Mouse (Mus musculus) stomach, postnatal 0 days (tissue): ENCODE measurements around the gene Adcy9. TPM values are rescaled to one million over a fixed set of nuclear protein-coding genes. Genes with fewer than 3 reads are reported as not detected.

Experiments
- ATAC-seq: fragments of 200-750 bp; cut with Nextera tagmentation; 2 replicates; pipeline ENCODE4 v1.8.0; 2017; ENCODE audit not compliant: low FRiP score, low TSS enrichment
- DNase-seq: peaks from one replicate; pipeline ENCODE4 v3.0.0-alpha.2; 2016; ENCODE audit warnings: low spot score
- H3K27ac ChIP-seq: fragments of 300-500 bp; sonication (generic); replicated peaks from 2 replicates; pipeline ENCODE4 v1.5.1; 2014; ENCODE audit warnings: mild to moderate bottlenecking, control low read depth
- H3K27me3 ChIP-seq: fragments of 300-500 bp; sonication (generic); 2 replicates; pipeline ENCODE4 v1.6.1; 2014; ENCODE audit warnings: low read length; ENCODE audit not compliant: control insufficient read depth, insufficient read depth
- H3K36me3 ChIP-seq: fragments of 300-500 bp; sonication (generic); 2 replicates; pipeline ENCODE4 v1.6.1; 2014; ENCODE audit warnings: low read length, mixed read lengths; ENCODE audit not compliant: control insufficient read depth, insufficient read depth
- H3K4me1 ChIP-seq: fragments of 300-500 bp; sonication (generic); replicated peaks from 2 replicates; pipeline ENCODE4 v1.6.1; 2014; ENCODE audit warnings: antibody characterized with exemption; ENCODE audit not compliant: control insufficient read depth, insufficient read depth
- H3K4me2 ChIP-seq: fragments of 300-500 bp; sonication (generic); replicated peaks from 2 replicates; pipeline ENCODE4 v1.6.1; 2014; ENCODE audit warnings: low read depth, mild to moderate bottlenecking, control low read depth, moderate library complexity
- H3K4me3 ChIP-seq: fragments of 300-500 bp; sonication (generic); 2 replicates; pipeline ENCODE4 v1.5.1; 2014; ENCODE audit warnings: low read depth, low read length, control low read depth
- H3K9ac ChIP-seq: fragments of 300-500 bp; sonication (generic); 2 replicates; pipeline ENCODE4 v1.6.1; 2014; ENCODE audit warnings: mild to moderate bottlenecking, low read length, control low read depth, mixed read lengths
- H3K9me3 ChIP-seq: fragments of 300-500 bp; sonication (generic); 2 replicates; pipeline ENCODE4 v1.6.1; 2016; ENCODE audit warnings: low read length; ENCODE audit not compliant: control insufficient read depth
- CTCF ChIP-seq: IDR thresholded peaks from 2 replicates; pipeline ENCODE4 v1.5.1; 2016; ENCODE audit warnings: antibody characterized with exemption, low read depth, mild to moderate bottlenecking, moderate library complexity
- EP300 ChIP-seq: optimal IDR thresholded peaks from 2 replicates; pipeline ENCODE3; 2016; ENCODE audit warnings: antibody characterized with exemption
- WGBS: fragments of 180-500 bp; shearing (Covaris S2); extraction: QIAGEN DNeasy Blood & Tissue Kit; methylation state at CpG from one replicate; pipeline ENCODE4 v1.1.7; 2014; 5-methylcytosine and 5-hydroxymethylcytosine counted together
- polyA plus RNA-seq: library from polyadenylated mRNA; unstranded; fragments of >200 nt; fragmentation: Nextera tagmentation; extraction: Ambion mirVana; gene quantifications from 2 replicates; pipeline ENCODE4 v1.2.1, GENCODE M21; 2015

Adcy9 gene
- polyA plus RNA-seq, 1 experiment from 2014 or later: 1.2 TPM

DNA sequence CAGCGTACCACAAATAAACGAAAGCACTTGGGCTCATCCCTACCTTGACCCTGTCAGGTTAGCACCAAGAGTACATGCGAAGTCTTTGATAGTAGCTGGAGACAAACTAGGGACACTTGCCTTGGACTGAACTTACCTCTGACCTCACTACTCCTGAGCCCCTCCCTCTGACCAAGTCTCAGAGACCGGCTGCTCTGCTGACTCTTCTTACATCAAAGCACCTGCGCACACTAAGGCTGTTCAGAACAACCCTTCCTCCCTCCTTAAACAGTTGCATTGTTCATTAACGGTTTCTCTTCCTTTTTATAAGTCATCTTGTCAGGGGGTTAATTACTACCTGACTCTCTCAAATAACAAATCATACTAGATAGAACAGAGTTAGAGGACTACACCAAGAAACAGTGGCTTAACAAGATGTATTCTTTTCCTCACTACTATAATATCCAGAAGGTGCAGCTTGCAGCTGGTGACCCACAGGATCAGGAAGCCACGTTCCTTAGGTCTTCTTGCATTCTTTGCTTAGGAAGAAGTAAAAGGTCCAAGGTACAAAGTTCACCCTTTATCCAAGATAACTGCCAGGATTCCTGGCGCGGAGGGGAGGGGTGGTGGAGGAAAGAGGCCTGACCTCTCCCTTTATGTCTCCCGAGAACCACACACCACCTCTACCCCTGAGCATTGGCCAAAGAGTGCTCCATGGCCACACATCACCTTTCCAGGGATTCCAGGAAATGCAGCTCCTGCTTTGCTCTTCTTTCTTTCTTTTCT lies 19.2 kb upstream of the Adcy9 start:
- DNase-seq (peak; percentile 52), ATAC-seq (peak; percentile 71)
- no peaks in the 10 kb centered on the region for H3K4me1 ChIP-seq
- H3K27me3 ChIP-seq: no peaks in the 10 kb centered on the region
- H3K36me3 ChIP-seq: no peaks in the 10 kb centered on the region
- TF ChIP-seq EP300 (no peak), CTCF (no peak)
- 48% methylated on average over 10 of the region's 10 CpGs for WGBS
- no peak overlapping the region for H3K4me3 ChIP-seq
- H3K27ac ChIP-seq: no peak overlapping the region
- no peak overlapping the region for H3K9ac ChIP-seq
- H3K4me2 ChIP-seq: no peak overlapping the region
- no peaks in the 10 kb centered on the region for H3K9me3 ChIP-seq

DNA sequence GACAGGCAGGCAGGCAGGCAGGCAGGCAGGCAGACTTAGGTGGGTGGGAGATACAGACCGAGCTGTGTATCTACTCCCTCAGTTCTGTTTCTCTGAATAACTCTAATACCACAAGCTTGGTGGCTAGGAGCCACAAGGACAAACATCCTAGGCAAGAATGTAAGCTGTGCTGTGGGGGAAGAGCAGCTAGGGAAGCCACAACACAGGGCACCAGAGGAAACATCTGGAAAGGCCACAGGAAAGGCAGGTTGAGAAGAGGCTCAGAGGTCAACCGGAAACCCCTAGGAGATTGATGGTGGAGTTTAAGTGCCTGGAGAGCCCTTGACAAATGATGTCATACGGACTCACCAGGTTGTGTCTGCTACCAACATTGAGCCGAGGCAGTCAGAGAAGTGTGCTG lies 16.4 kb upstream of the Adcy9 start:
- WGBS: 48% methylated on average over 4 of the region's 4 CpGs
- TF ChIP-seq CTCF (no peak), EP300 (no peak)
- H3K4me1 ChIP-seq: no peaks in the 10 kb centered on the region
- H3K4me3 ChIP-seq: no peak overlapping the region
- H3K4me2 ChIP-seq: no peak overlapping the region
- ATAC-seq (no peak), DNase-seq (no peak)
- H3K27me3 ChIP-seq: no peaks in the 10 kb centered on the region
- no peaks in the 10 kb centered on the region for H3K36me3 ChIP-seq
- H3K9ac ChIP-seq: no peak overlapping the region
- H3K9me3 ChIP-seq: no peaks in the 10 kb centered on the region
- no peak overlapping the region for H3K27ac ChIP-seq

DNA sequence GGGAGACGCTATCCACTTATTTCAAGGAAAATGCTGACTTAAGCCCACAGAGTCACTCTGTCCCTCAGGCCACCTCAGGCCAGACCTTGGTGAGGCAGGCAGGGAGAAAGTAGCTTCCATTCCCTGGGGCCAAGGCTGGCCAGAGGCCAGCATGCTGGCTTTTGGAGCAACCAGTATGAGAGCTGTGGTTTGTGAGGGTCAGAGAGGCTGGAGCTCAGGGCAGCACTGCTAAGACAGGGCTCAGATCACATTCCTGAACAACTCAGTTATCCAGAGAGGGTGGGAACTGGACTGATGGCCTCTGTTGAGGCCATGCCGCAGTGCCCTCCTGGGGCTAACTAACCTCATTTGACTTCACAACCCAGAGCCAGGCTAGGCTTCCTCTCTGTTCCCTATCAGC lies 15.1 kb upstream of the Adcy9 start:
- no peak overlapping the region for H3K9ac ChIP-seq
- H3K4me3 ChIP-seq: no peak overlapping the region
- TF ChIP-seq EP300 (no peak), CTCF (no peak)
- H3K36me3 ChIP-seq: no peaks in the 10 kb centered on the region
- no peaks in the 10 kb centered on the region for H3K9me3 ChIP-seq
- no peaks in the 10 kb centered on the region for H3K27me3 ChIP-seq
- ATAC-seq (no peak), DNase-seq (no peak)
- H3K4me2 ChIP-seq: no peak overlapping the region
- H3K4me1 ChIP-seq: no peaks in the 10 kb centered on the region
- no peak overlapping the region for H3K27ac ChIP-seq
- 93% methylated on average over 2 of the region's 2 CpGs for WGBS

DNA sequence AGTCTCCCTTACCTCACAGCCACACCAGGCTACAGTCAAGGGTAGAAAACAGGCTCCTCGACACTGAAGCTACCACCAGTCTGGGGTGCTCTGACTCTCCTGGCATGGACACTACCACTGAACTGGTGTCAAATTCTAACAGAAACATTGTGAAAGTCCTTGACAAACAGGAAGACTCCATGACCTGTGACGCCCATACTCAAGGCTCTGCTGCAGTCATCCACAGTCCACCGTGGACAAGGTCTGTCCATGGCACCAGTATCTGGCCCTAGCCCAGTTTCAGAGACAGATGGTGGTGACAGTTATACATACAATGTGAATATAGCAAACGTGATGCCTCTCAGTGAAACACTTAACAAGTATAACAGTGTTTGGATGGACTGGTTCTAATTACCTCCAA lies 11.5 kb upstream of the Adcy9 start:
- DNase-seq (no peak), ATAC-seq (no peak)
- 72% methylated on average over 4 of the region's 4 CpGs for whole genome bisulfite sequencing
- H3K9me3 ChIP-seq: no peaks in the 10 kb centered on the region
- H3K9ac ChIP-seq: no peak overlapping the region
- H3K27me3 ChIP-seq: no peaks in the 10 kb centered on the region
- H3K4me2 ChIP-seq: no peak overlapping the region
- no peak overlapping the region for H3K27ac ChIP-seq
- no peaks in the 10 kb centered on the region for H3K36me3 ChIP-seq
- no peak overlapping the region for H3K4me3 ChIP-seq
- no peaks in the 10 kb centered on the region for H3K4me1 ChIP-seq
- no peak for TF ChIP-seq CTCF
- no peak for TF ChIP-seq EP300

- Histone ChIP-seq H3K9ac (no peak overlapping the region), H3K27ac (no peak overlapping the region), H3K4me1 (no peaks in the 10 kb centered on the region), H3K27me3 (no peaks in the 10 kb centered on the region), H3K36me3 (no peaks in the 10 kb centered on the region), H3K9me3 (no peaks in the 10 kb centered on the region), H3K4me2 (no peak overlapping the region), H3K4me3 (no peak overlapping the region)
- DNase-seq (no peak), ATAC-seq (no peak)
- TF ChIP-seq EP300 (no peak), CTCF (no peak)
- WGBS: 83% methylated on average over 3 of the region's 3 CpGs
Observed at GRCm38 (mm10) chr16:4431013-4431412, 10.7 kb upstream of the Adcy9 start.

GRCm38 (mm10) chr16:4430232-4430631 lies 9.9 kb upstream of the Adcy9 start:
- no peak for TF ChIP-seq EP300
- no peak for TF ChIP-seq CTCF
- no peaks in the 10 kb centered on the region for H3K27me3 ChIP-seq
- H3K4me2 ChIP-seq: no peak overlapping the region
- no peaks in the 10 kb centered on the region for H3K36me3 ChIP-seq
- no peaks in the 10 kb centered on the region for H3K9me3 ChIP-seq
- WGBS: 78% methylated on average over 5 of the region's 5 CpGs
- no peak for ATAC-seq
- H3K4me1 ChIP-seq: no peaks in the 10 kb centered on the region
- H3K4me3 ChIP-seq: no peak overlapping the region
- no peak overlapping the region for H3K27ac ChIP-seq
- H3K9ac ChIP-seq: no peak overlapping the region
- no peak for DNase-seq
